Mouse (Mus musculus) cerebellum, postnatal 4 days (tissue): ENCODE measurements around the gene Tmem198.

ENCODE experiments used
- DNase-seq, 2 experiments: peaks; one replicate each; pipeline ENCODE4 v3.0.0; 2022; ENCODE audit warnings: low spot score in 2 of 2, mixed read lengths in 1 of 2

Gene Tmem198

GRCm38 (mm10) chr1:75478916-75479634 lies at the start of gene Tmem198, which contains the start of gene Chpf:
Tmem198 (plus strand) TSS chr1:75479532.
Chpf (minus strand) TSS chr1:75479307.
- DNase-seq: peak; percentile 97 to 98

- peak in 1 of 2 experiments; percentile 68 for DNase-seq
These were observed 43.6 kb upstream of the Tmem198 start, which contains the start of gene Gmppa for GRCm38 (mm10) chr1:75435475-75436328. Gmppa (plus strand) TSS chr1:75435930.

- DNase-seq: no peak
These were observed 40.5 kb upstream of the Tmem198 start for GRCm38 (mm10) chr1:75438782-75439181.

- no peak for DNase-seq
These were observed 38.7 kb upstream of the Tmem198 start for GRCm38 (mm10) chr1:75440661-75441060.

GRCm38 (mm10) chr1:75441471-75441996 lies 37.8 kb upstream of the Tmem198 start:
- DNase-seq: no peak

- no peak for DNase-seq
These were observed 37.2 kb upstream of the Tmem198 start for GRCm38 (mm10) chr1:75442171-75442570.

GRCm38 (mm10) chr1:75442811-75443210 lies 36.5 kb upstream of the Tmem198 start:
- peak in 1 of 2 experiments; percentile 45 for DNase-seq

- peak in 1 of 2 experiments; percentile 55 for DNase-seq
These were observed 35.9 kb upstream of the Tmem198 start for GRCm38 (mm10) chr1:75443247-75444024.

- DNase-seq: no peak
These were observed 35.1 kb upstream of the Tmem198 start for GRCm38 (mm10) chr1:75444208-75444607.

- no peak for DNase-seq
These were observed 34.1 kb upstream of the Tmem198 start for GRCm38 (mm10) chr1:75445141-75445701.

- peak in 1 of 2 experiments; percentile 83 for DNase-seq
These were observed 33.4 kb upstream of the Tmem198 start for GRCm38 (mm10) chr1:75445751-75446611.

- DNase-seq: no peak
These were observed 32.7 kb upstream of the Tmem198 start for GRCm38 (mm10) chr1:75446656-75447055.

GRCm38 (mm10) chr1:75447265-75448051 lies 31.9 kb upstream of the Tmem198 start:
- DNase-seq: no peak

GRCm38 (mm10) chr1:75448052-75448431 lies 31.3 kb upstream of the Tmem198 start:
- DNase-seq: no peak

- DNase-seq: no peak
These were observed 30.4 kb upstream of the Tmem198 start for GRCm38 (mm10) chr1:75448937-75449336.

- DNase-seq: no peak
These were observed 29.8 kb upstream of the Tmem198 start for GRCm38 (mm10) chr1:75449377-75450135.

- no peak for DNase-seq
These were observed 28.9 kb upstream of the Tmem198 start, which contains the start of gene Asic4 for GRCm38 (mm10) chr1:75450314-75451005. Asic4 (plus strand) TSS chr1:75450436.

GRCm38 (mm10) chr1:75451900-75452299 lies 27.4 kb upstream of the Tmem198 start:
- DNase-seq: no peak
